Mouse (Mus musculus): ENCODE data around the gene Gm16485.

The Gm16485 gene

GRCm38 (mm10) chr9:8971491-8971890 is at the start of gene Gm16485:
Gm16485 (plus strand) TSS chr9:8971791.
- in situ Hi-C loops (cut with MboI; ENCODE audit: unreplicated experiment in 2 of 2) = loop anchor here in 1 of 2 experiments (25.0 kb wide), 1 partner anchor 1759 kb away; no protein-coding TSS in a partner anchor

GRCm38 (mm10) chr9:8927561-8927960 is 44.0 kb upstream of the Gm16485 start:
- in situ Hi-C loops (cut with MboI; ENCODE audit: unreplicated experiment in 2 of 2) = no loop called here

GRCm38 (mm10) chr9:8937753-8938152 is 33.8 kb upstream of the Gm16485 start:
- in situ Hi-C loops (cut with MboI; ENCODE audit: unreplicated experiment in 2 of 2) = no loop called here

DNA sequence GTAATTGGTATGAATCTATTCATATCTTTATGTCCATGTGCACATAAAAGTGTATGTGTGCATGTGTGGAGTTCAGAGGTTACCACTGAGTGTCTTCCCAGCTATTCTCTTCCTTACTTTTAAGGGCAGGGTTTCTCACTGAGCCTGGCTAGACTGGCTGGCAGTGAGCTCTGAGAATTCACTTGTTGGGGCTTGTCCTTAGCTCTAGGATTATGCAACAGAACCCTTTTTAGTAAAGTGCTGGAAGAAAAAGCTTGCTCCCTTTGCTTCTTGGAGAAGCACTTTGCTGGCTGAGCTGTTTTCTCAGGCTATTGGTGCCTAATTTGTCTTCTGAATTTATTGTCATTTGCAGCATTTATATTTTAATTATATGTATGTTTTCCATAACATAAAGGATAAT is 18.3 kb upstream of the Gm16485 start:
- in situ Hi-C loops (cut with MboI; ENCODE audit: unreplicated experiment in 2 of 2) = loop anchor here in 1 of 2 experiments (25.0 kb wide), 1 partner anchor 1741 kb away; no protein-coding TSS in a partner anchor

- in situ Hi-C loops (cut with MboI; ENCODE audit: unreplicated experiment in 2 of 2) = loop anchor here (5.0 to 25.0 kb wide), 11 partner anchors 262 to 1752 kb away; no protein-coding TSS in a partner anchor
Measured at GRCm38 (mm10) chr9:8964512-8965133, 7.0 kb upstream of the Gm16485 start.

DNA sequence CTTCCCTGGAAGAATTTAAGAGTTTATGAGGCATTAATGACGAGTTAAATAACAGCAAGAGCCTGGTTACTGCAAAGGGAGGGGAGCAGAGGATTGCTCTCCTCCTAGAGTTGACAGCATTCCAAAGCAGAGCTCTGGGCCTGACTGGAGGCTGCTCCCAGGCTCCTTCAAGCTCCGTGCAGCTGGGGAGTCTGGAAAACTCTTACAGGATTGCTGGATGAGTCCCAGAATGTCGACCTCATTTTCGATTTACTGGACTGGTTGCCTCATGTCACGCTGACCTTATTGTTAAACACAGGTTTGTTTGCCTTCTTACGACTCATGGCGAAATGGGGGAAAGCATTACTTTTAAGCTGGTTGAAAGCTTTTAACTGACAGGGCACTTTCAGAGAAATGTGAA is 1.4 kb upstream of the Gm16485 start:
- in situ Hi-C loops (cut with MboI; ENCODE audit: unreplicated experiment in 2 of 2) = loop anchor here in 1 of 2 experiments (25.0 kb wide), 1 partner anchor 1758 kb away; no protein-coding TSS in a partner anchor

GRCm38 (mm10) chr9:8977775-8978174 is 6.2 kb downstream of the Gm16485 start:
- in situ Hi-C loops (cut with MboI; ENCODE audit: unreplicated experiment in 2 of 2) = no loop called here

DNA sequence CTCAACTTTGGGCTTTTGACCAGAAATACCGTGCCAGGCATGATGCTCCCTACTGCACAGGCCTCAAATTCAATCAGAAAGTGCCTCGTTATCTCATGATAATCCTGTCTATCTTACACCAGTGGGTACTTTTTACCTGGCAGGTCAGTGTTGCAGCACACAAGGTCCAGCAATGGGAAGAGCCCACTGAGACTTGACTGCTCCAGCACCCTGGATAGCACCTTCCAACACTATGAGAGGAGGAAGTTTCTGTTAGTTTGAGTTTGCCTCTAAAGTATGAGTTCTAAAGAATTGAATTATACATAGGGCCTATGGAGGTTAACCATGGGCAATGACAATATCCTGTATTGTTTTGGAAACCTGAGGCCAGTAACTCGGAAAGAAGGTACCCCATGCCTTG is 10.7 kb downstream of the Gm16485 start:
- in situ Hi-C loops (cut with MboI; ENCODE audit: unreplicated experiment in 2 of 2) = no loop called here

GRCm38 (mm10) chr9:8996494-8996893 is 24.9 kb downstream of the Gm16485 start:
- in situ Hi-C loops (cut with MboI; ENCODE audit: unreplicated experiment in 2 of 2) = no loop called here

- in situ Hi-C loops (cut with MboI; ENCODE audit: unreplicated experiment in 2 of 2) = no loop called here
Measured at GRCm38 (mm10) chr9:9001170-9001569, 29.6 kb downstream of the Gm16485 start.

GRCm38 (mm10) chr9:9015108-9015507 is 43.5 kb downstream of the Gm16485 start:
- in situ Hi-C loops (cut with MboI; ENCODE audit: unreplicated experiment in 2 of 2) = no loop called here

All from v-Abl transformed pro-B cells (cell line).